12 mouse cellular contexts compared by ENCODE assay signal in the genomic region with DNA sequence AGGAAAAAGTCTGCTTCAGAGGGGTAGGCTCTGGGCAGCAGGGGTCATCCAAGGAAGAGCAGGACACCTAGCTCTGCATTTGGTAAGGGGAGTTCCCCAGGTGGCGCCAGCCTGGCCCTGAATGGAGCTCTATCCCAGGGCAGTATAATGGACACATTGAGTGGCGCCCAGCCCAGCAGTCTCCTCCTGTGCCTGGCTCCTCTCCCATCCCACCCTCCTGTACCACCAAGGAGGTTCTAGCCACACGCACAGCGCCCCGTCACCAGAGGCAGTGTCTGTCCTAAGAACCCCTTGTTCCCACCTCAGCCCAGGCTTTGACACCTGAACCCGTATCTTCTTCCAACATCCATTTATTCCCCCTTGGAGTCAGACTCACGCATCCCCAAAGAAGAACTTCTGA. TPM values are rescaled to one million over a fixed set of nuclear protein-coding genes. Genes with fewer than 3 reads are reported as not detected.
"Had no signal": no experiment of that assay in that cellular context is flagged by ENCODE, and none has a peak within 500 bp of the region (broad histone marks: within the 10 kb centered on the region; RNA-seq: fewer than 3 reads in every experiment).

No protein-coding gene starts in this region.

- H3K27me3 ChIP-seq: liver, embryonic 13.5 days; lung, embryonic 15.5 days; megakaryocyte, embryonic 14.5 days; midbrain, embryonic 15.5 days had no signal

- ATAC-seq: liver, postnatal 0 days; midbrain, embryonic 15.5 days had no signal

- H3K27ac ChIP-seq: left cerebral cortex, adult 2 months; liver, embryonic 13.5 days; lung, embryonic 15.5 days; macrophage; midbrain, embryonic 15.5 days had no signal

- H3K9ac ChIP-seq: liver, embryonic 13.5 days; liver, postnatal 0 days; lung, embryonic 15.5 days; midbrain, embryonic 15.5 days had no signal

- H3K4me2 ChIP-seq: liver, embryonic 13.5 days; lung, embryonic 15.5 days; midbrain, embryonic 11.5 days; midbrain, embryonic 15.5 days had no signal

- H3K4me3 ChIP-seq: left cerebral cortex, adult 2 months; liver, embryonic 13.5 days; lung, embryonic 15.5 days; megakaryocyte, embryonic 14.5 days; midbrain, embryonic 15.5 days had no signal

- H3K9me3 ChIP-seq: liver, embryonic 13.5 days; lung, embryonic 15.5 days; megakaryocyte, embryonic 14.5 days; midbrain, embryonic 15.5 days had no signal

- DNase-seq: liver; liver, embryonic 13.5 days; liver, postnatal 0 days; lung, postnatal 14 days; right cerebral cortex, adult 18-20 months; right cerebral cortex, postnatal 25 days had no signal

RNA-seq across cellular contexts. Expression of gene Muc1, which starts 19.1 kb away (rescaled TPM):
- polyA plus RNA-seq: macrophage had no signal
